Mouse (Mus musculus): ENCODE data around the gene Ctnnbl1. TPM values are rescaled to one million over a fixed set of nuclear protein-coding genes. Genes with fewer than 3 reads are reported as not detected.

Ctnnbl1 gene
- total and polyA plus RNA-seq, 3 experiments = 46.0 to 57.2 (median 48.6) TPM

DNA sequence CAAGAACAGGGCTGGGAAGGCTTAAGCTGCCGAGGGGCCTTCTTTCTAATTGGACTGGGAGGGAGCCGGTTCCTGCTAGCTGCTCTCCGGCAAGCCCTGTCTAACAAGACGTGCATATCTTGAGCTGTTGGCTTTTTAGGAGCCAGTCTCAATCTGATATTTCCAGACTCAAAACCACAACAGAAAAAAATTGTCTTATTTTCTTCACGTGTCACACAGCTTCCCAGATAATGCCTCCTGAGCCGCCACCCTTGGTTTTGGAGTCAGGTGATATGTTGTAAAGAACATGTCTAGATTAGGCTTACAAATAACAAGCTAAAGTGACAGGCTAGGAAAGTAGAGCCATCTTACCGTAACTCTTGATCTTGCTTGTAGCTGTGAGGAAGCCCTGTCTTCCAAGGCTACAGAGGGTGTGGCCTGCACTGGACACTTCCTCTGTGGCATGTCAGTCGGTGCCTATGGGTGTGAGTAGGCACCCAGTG, 56.7 kb downstream of the Ctnnbl1 start:
- H3K27me3 ChIP-seq (replicated peaks) = no peaks in the 10 kb centered on the region
- peaks cover 16 to 41% of the 10 kb centered on the region in 2 experiments for H3K36me3 ChIP-seq (replicated peaks in 1 of 2; ENCODE audit: control insufficient read depth in 1 of 2, insufficient read depth in 1 of 2, low read length in 1 of 2)
- H3K9ac ChIP-seq (ENCODE audit: insufficient read depth, low read depth) = no peak overlapping the region
- no peak for DNase-seq (ENCODE audit: extremely low read depth)
- in situ Hi-C loops (cut with MboI; ENCODE audit: low pct_ligation_motif_present, low pct_unique_long_range_greater_than_20kb, low sequenced_read_pairs) (no loop called here), dilution Hi-C loops (cut with MboI; ENCODE audit: extremely low pct_ligation_motif_present, extremely low pct_unique_long_range_greater_than_20kb, low sequenced_read_pairs) (no loop called here)
- H3K79me2 ChIP-seq (replicated peaks; ENCODE audit: control insufficient read depth, extremely low read depth, insufficient read depth, poor library complexity, severe bottlenecking) = no peaks in the 10 kb centered on the region
- H3K4me1 ChIP-seq (ENCODE audit: control insufficient read depth in 1 of 2, insufficient read depth in 2 of 2) = peaks cover 2 to 68% of the 10 kb centered on the region in 2 experiments; a peak in 3 of 4 replicates
- TF ChIP-seq ZNF384 (IDR thresholded peaks at IDR 0.05; ENCODE audit: low read depth, low read length) (no peak), ZC3H11A (IDR thresholded peaks at IDR 0.05; ENCODE audit: low read depth, low read length) (no peak), ETS1 (conservative IDR thresholded peaks at IDR 0.05; ENCODE audit: low read depth, low read length) (no peak), TBP (conservative IDR thresholded peaks at IDR 0.05; ENCODE audit: low read depth, low read length) (no peak), USF2 (conservative IDR thresholded peaks at IDR 0.05; ENCODE audit: low read depth, low read length) (no peak), ELF1 (IDR thresholded peaks at IDR 0.05; ENCODE audit: low read depth, low read length) (no peak), JUND (conservative IDR thresholded peaks at IDR 0.05; ENCODE audit: low read depth, low read length) (no peak), POLR2AphosphoS2 (IDR thresholded peaks at IDR 0.05; ENCODE audit: low read depth, low read length) (no peak), MAZ (IDR thresholded peaks at IDR 0.05; ENCODE audit: low read depth, low read length) (no peak), KAT2A (IDR thresholded peaks at IDR 0.05; ENCODE audit: insufficient replicate concordance, low read length) (no peak), NELFE (IDR thresholded peaks at IDR 0.05; ENCODE audit: low read depth, low read length) (no peak), MAFK (IDR thresholded peaks at IDR 0.05; ENCODE audit: insufficient replicate concordance, low read length) (no peak), MAX (IDR thresholded peaks at IDR 0.05; ENCODE audit: low read length) (no peak), POLR2A (IDR thresholded peaks at IDR 0.05; ENCODE audit: low read depth, low read length) (no peak), MEF2A (IDR thresholded peaks at IDR 0.05; ENCODE audit: borderline replicate concordance, low read depth, low read length) (no peak), CHD1 (IDR thresholded peaks at IDR 0.05; ENCODE audit: low read depth, low read length) (no peak), RCOR1 (conservative IDR thresholded peaks at IDR 0.05; ENCODE audit: low read depth, low read length) (no peak)
- H3K9me3 ChIP-seq (replicated peaks; ENCODE audit: low read length) = no peaks in the 10 kb centered on the region
- H3K27ac ChIP-seq (ENCODE audit: insufficient read depth, low read depth) = no peak overlapping the region
- H3K4me3 ChIP-seq (replicated peaks in 1 of 3; ENCODE audit: low read depth in 2 of 3, low read length in 2 of 3, poor library complexity in 1 of 3) = no peak overlapping the region
- H3K4me2 ChIP-seq (ENCODE audit: insufficient read depth, low read depth, poor library complexity, severe bottlenecking) = no peak overlapping the region

DNA sequence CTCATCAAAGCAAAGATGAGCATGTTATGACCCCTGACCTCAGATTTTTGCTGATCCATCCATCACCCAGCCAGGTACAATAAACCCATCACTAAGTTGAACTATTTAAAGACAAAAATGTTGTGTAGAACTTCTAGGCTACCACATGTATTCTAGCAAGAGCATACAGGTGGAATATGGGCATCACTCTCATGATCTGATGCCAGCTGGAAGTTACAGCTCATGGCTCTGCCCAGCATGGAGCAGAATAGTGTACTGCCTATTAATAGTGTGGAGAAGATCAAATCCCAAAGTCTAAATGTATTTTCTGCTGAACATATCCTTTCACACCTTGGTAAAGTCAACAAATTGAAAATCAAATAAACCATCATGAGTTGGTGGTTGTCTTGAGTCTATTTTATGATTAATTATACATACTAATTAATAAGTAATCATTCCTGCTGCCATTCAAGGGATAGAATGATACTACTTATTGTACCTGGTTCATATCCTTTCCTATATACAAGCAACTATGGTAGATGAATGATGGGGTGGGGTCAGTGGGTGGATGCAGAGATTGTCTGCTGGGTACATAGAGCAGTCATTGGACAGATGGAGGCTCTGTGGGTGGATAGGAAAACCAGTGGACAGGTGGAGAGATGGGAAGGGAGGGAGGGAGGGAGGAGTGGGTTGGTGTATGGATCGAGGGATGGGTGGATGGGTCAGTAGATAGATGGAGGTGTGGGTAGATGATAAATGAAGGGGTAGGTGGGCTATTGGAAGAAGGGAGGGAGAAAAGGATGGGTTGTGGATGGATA, 58.6 kb downstream of the Ctnnbl1 start:
- H3K9ac ChIP-seq (ENCODE audit: insufficient read depth, low read depth) = no peak overlapping the region
- TF ChIP-seq NELFE (IDR thresholded peaks at IDR 0.05; ENCODE audit: low read depth, low read length) (no peak), MYC (IDR thresholded peaks at IDR 0.05; ENCODE audit: low read depth, low read length) (no peak), TBP (conservative IDR thresholded peaks at IDR 0.05; ENCODE audit: low read depth, low read length) (no peak), RCOR1 (conservative IDR thresholded peaks at IDR 0.05; ENCODE audit: low read depth, low read length) (no peak), ZC3H11A (IDR thresholded peaks at IDR 0.05; ENCODE audit: low read depth, low read length) (no peak), RAD21 (IDR thresholded peaks at IDR 0.05; ENCODE audit: low read depth, low read length) (no peak), CHD1 (IDR thresholded peaks at IDR 0.05; ENCODE audit: low read depth, low read length) (no peak), ZKSCAN1 (IDR thresholded peaks at IDR 0.05; ENCODE audit: borderline replicate concordance, low read depth, low read length) (no peak)
- in situ Hi-C loops (cut with MboI; ENCODE audit: low pct_ligation_motif_present, low pct_unique_long_range_greater_than_20kb, low sequenced_read_pairs) = no loop called here
- dilution Hi-C loops (cut with MboI; ENCODE audit: extremely low pct_ligation_motif_present, extremely low pct_unique_long_range_greater_than_20kb, low sequenced_read_pairs) = no loop called here
- H3K27me3 ChIP-seq (replicated peaks) = no peaks in the 10 kb centered on the region
- H3K4me2 ChIP-seq (ENCODE audit: insufficient read depth, low read depth, poor library complexity, severe bottlenecking) = no peak overlapping the region
- peaks cover 2 to 67% of the 10 kb centered on the region in 2 experiments; a peak in 3 of 4 replicates for H3K4me1 ChIP-seq (ENCODE audit: control insufficient read depth in 1 of 2, insufficient read depth in 2 of 2)
- no peak overlapping the region for H3K27ac ChIP-seq (ENCODE audit: insufficient read depth, low read depth)
- no peaks in the 10 kb centered on the region for H3K79me2 ChIP-seq (replicated peaks; ENCODE audit: control insufficient read depth, extremely low read depth, insufficient read depth, poor library complexity, severe bottlenecking)
- no peak for DNase-seq (ENCODE audit: extremely low read depth)
- peaks cover 12 to 40% of the 10 kb centered on the region in 2 experiments for H3K36me3 ChIP-seq (replicated peaks in 1 of 2; ENCODE audit: control insufficient read depth in 1 of 2, insufficient read depth in 1 of 2, low read length in 1 of 2)
- H3K9me3 ChIP-seq (replicated peaks; ENCODE audit: low read length) = no peaks in the 10 kb centered on the region
- H3K4me3 ChIP-seq (replicated peaks in 1 of 3; ENCODE audit: low read depth in 2 of 3, low read length in 2 of 3, poor library complexity in 1 of 3) = no peak overlapping the region
